Mouse (Mus musculus): ENCODE measurements at regions not wholly inside any gene's neighbourhood (a gene's known extent, or its start where the extent isn't known, plus 50 kb on each side); places are given as distances from the start of the nearest gene placed in this dataset.

- no peak for DNase-seq
These were observed 129.7 kb upstream of the Cadm1 start for GRCm38 (mm10) chr9:47400117-47400823.

DNA sequence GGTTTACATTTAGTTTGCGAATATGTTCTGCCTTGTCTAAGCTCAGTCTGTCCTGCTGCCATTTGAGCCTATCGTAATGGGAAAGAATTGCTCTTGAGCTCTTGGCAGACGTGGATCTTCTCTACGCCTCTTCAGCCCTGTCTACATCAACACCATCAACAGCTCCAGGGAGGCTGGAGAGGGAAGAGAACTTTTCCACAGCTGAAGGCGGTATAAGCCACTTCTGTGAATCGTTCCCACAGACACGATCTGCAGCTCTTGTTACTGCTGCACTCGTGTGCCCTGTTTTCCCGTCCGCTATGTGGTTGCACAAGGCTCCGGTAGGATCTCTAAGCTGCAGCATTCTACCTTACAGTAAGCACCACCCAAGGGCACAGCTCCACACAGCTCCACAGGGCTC lies 128.5 kb upstream of the Cadm1 start:
- DNase-seq: no peak

DNA sequence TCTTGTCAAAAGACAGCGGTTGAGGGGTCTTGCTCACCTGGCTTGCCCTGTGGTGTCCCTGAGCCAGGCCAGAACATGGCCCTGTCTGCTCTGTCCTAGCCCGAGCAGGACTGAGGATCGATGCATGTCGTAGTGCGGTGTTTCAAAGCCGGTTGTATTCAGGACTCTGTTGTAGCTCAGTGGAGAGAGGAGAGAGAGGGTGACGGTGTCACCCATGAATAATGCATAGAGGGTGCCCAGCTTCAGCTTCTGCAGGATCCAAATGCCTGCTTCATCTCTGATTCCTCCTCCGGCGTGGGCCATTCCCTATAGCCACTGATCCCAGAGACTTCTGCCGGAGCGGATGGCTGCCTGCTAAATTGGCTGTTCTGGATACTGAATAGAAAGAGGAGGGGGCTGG lies 126.7 kb upstream of the Cadm1 start:
- DNase-seq: no peak

DNA sequence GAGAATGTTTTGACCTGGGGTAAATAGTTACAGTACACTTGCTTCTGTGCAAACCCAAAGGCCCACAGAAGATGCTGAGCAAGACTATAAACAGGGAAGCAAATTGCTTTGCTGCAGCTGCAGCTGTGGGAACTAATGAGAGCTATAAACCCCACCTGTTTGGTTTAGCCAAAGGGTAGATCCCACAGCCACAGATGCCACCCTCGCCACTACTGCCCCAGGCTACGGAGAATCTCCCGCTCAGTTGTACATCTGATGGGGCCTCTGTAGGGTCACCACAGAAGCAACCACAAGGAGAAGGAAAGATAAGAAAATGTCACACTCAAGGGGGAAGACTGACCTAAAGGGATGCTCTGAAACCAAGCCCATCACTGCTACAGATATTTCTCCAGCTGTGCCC lies 125.2 kb upstream of the Cadm1 start:
- no peak for DNase-seq

DNA sequence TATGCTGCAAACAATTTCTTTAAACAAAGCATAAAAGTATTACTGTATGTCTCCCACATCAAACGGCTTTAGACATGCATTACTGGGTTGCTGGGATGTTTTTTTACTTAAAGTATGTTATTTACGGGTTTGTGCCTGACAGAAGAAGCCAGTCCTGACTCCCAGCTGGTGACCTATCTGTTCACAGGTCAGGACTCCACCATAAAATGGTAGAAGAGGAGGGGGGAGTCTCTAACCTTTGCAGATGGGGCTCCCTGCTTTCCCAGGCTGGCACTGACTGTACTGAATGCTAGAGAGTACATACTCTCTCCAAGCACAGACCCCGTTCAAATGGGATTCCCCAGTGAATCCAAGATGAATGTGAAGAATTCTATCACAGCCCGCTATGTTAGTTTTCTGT lies 124.4 kb upstream of the Cadm1 start:
- DNase-seq: no peak

DNA sequence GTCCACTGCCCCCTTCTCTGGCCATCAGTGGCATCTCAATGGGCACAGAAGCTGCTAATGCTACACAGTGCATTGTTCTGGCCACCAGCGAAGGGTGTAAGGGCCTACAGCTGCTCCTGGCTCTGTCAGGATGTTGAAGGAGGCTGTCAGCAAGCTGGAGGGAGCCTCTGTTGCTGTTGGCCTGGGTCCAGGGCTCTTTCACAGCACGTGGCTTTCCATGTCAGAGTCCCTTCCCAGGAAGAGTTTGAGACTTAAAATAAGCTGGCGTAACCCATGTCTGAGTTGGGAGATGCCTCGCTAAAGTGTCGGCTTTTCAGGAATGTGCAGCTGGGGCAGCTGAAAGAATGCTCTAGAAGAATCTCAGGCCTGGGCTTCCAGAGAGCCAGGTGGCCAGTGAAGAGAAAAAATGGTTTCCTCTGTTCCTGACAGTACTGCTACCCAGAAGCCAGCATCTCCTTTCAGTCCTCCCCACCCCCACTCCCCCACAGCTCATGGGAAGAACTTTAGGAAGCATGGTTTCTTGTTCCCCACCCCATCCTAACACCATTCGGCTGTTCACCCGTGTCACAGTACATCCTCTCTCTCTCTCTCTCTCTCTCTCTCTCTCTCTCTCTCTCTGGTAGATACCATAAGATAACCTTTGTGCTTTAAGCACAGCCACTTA lies 122.8 kb upstream of the Cadm1 start:
- DNase-seq: peak; percentile 67

DNA sequence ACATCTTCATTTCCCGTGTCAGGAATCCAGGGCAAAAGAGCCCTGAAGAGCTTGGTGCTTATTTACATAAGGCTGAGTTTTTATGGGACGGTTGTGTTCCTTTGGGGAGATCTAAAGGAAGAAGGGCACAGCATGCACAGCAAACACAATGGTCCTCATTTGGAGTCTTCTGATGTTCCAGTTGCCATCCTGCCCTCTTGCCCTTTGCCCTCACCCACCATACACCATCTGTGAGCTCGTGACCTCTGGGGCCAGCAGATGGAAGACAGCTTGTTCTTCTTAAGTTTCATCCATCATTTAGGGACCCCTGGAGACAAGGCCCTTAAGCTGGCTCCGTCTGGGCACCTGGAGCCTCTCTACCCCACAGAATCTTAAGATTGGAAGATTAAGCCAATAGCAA lies 121.9 kb upstream of the Cadm1 start:
- DNase-seq: no peak

DNA sequence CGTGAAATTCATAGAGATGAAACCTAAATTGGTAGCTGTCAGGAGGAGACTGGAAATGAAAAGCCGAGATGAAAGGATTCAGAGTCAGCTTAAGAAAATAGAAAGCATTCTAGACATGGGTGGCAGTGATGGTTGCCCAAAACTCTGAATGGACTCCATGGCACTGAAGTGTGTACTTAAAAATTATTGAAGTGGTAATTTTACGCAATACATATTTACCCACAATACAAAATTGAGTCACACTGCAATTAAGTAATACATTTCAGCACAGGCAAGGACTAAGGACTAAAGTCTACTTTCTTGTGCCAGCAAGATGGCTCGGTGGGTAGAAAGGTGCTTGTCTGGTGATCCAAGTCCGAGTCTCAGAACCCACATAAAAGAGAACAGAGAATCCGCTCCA lies 120.4 kb upstream of the Cadm1 start:
- no peak for DNase-seq

- DNase-seq: no peak
These were observed 117.2 kb upstream of the Cadm1 start for GRCm38 (mm10) chr9:47412786-47413185.

DNA sequence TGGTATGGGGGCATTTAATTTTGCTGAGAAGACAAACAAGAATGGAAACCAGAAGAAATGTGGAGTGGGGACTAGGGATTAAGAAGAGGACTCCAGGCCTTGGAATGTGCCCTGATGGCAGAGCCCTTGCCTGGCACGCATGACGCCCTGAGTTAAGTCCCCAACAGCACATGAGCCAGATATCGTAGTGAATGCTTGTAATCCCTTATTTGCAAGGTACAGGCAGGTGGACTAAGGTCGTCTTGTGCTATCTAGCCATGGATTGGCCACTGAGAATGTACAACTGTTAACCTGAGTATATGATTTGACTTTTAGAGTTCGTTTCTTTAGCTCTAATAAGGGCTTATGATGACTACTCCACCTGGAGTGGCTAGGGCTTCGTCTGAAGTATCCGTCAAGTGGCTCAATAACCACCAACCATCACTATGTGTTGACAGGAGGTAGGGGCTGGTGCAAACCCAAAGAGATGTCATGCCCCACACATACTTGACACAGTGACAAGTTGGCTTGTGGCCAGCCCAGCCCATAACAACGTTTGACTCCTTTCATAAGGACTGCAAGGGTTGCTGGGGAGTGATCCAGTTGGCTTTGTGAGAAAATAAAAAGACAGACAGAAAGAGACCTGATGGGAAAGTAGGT lies 115.5 kb upstream of the Cadm1 start:
- DNase-seq: no peak

DNA sequence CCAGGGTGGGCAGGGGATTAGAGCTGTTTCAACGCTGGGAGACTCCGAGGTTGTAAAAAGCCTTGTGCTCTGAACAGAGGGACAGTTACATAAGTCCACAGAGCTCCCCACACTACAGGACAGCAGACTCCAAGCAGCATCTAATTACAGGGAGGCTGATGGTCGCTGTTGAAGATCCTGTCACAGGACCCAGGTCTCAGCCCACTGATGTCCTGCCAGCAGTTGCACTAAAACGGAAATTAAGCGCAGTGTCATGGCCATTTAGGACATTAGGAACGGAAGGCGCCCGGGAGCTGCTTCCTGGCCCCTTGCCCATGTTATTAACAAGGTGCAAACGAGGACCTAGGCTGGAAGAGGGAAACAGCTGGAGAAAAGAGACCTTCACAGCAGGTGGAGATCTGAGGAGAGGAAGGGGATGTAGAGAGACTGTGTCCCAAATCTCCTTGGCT lies 107.8 kb upstream of the Cadm1 start:
- DNase-seq: peak; percentile 62

- DNase-seq: peak; percentile 91
These were observed 107.1 kb upstream of the Cadm1 start for GRCm38 (mm10) chr9:47422741-47423461.

DNA sequence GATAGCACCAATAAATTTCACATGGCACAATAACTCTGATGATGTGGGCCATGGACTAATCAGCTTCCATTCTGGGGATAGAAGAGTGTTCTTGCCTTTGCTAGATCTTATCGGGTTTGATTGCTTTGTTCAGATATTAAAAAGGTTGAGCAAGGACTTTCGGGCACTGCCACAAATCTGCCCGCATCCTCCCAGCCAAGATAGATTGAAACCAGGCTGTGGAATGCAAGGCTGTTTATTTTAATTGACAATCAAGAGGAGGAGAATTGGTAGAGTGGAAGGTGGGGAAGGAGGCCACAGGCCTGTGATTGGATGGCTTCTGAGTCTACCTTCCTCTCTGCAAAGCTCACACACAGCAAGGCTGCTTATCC lies 106.5 kb upstream of the Cadm1 start:
- DNase-seq: no peak

GRCm38 (mm10) chr9:47424191-47424590 lies 105.8 kb upstream of the Cadm1 start:
- no peak for DNase-seq

DNA sequence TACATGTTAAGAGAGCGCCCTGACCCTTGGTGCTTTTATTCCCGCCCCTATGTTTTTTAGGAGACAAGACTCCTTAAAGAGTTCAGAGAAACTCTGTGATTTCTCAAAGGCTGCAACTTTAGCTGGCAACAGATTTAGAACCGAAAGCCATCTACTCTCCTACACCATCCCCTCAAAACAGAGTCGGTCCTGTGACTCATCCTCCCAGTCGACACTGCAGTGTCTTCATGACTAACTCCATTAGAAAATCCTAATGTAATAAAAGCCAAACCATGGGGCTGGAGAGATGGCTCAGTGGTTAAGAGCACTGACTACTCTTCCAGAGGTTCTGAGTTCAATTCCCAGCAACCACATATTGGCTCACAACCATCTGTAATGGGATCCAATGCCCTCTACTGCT lies 103.3 kb upstream of the Cadm1 start:
- DNase-seq: no peak

DNA sequence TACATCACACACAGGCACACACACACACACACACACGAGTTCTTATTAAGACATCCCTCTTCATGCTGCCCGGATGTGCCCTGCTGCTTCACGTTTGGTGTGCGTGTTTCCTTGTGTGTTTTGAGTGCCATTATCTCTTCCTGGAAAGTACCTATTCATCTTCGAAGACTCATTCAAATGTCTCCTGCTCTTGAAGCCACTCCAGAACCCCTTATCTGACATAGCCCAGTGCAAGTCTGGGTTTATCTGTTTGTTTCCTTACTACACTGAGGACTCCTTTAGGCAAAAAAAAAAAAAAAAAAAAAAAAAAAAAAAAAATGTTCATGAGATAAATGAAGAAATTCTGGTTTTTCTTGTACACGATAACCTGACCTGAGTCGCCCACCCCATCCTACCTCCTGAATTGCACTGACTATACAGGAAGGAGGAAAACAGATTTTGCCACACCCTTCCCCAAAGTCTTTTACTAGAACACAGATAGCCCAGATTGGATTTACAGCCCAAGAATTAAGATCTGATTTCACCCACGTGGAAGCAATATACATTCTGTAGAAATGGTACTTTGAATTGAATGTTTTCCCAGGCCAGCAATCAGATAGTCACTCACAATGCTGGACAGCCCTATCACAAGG lies 101.1 kb upstream of the Cadm1 start:
- no peak for DNase-seq

- DNase-seq: no peak
These were observed 100.3 kb upstream of the Cadm1 start for GRCm38 (mm10) chr9:47429691-47430090.

DNA sequence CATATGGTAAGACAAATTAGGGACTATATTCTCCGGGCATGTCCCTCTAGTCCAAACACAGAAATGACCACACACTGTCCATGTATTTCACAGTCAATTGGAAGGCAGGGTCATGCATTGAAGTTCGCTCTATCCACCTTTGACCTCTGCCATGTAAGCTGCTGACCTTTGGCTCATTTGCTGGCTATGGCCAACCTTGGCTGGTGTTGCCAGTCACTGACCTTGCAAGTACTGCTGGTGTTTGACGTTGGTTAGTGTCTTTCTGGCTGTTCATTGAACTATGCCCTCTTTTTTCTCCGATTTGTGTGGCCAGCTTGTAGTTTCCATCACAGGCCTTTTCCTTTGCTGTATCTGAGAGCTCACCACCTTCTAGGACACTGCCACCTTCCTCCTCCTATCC lies 97.3 kb upstream of the Cadm1 start:
- DNase-seq: peak; percentile 36

GRCm38 (mm10) chr9:47433185-47433584 lies 96.8 kb upstream of the Cadm1 start:
- DNase-seq: no peak

GRCm38 (mm10) chr9:47434091-47434490 lies 95.9 kb upstream of the Cadm1 start:
- no peak for DNase-seq

- DNase-seq: no peak
These were observed 91.0 kb upstream of the Cadm1 start for GRCm38 (mm10) chr9:47438976-47439375.

GRCm38 (mm10) chr9:47439506-47439905 lies 90.5 kb upstream of the Cadm1 start:
- DNase-seq: peak; percentile 13

GRCm38 (mm10) chr9:47440128-47440527 lies 89.8 kb upstream of the Cadm1 start:
- DNase-seq: no peak
